Mouse (Mus musculus): ENCODE measurements around the gene Hinfp. TPM values are rescaled to one million over a fixed set of nuclear protein-coding genes. Genes with fewer than 3 reads are reported as not detected.

Gene Hinfp
- polyA plus RNA-seq (2014; fragmentation: Illumina TruSeq; extraction: RNeasy Lipid Tissue Mini Kit (QIAGEN cat#74804); ENCODE audit: low read depth, low replicate concordance) = 7.7 TPM

DNA sequence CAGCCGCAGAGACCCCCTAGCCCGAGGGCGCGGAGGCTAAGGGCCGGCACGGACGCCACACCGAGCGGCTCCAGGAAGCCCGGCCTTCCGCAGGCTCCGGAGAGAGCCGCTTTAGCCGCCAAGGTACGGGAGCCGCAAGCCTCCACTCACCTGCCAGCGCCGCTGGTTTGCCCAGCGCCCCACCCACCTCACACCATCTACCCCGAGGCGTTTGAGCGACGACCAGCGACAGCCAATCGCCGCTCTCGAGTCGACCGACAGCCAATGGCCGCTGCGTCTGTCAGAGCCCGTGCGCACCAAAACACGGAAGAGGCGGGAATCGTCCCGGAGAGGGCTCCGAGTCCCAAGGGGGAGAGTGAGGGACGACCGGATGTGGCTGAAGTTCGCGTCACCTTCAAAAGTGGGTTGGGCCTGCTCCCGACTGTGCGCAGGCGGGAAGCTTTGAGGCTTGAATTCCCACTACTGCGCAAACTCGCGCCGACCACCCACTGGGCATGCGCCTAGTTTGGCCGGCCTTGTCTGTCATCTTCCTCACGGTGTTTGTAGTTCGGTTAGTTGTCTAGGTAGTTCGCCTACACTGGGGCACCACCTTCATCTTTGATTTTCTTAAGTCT is at the start of gene Hinfp:
Gene Hinfp (minus strand): TSS at position 206 of the 614 bp plus-strand sequence.

DNA sequence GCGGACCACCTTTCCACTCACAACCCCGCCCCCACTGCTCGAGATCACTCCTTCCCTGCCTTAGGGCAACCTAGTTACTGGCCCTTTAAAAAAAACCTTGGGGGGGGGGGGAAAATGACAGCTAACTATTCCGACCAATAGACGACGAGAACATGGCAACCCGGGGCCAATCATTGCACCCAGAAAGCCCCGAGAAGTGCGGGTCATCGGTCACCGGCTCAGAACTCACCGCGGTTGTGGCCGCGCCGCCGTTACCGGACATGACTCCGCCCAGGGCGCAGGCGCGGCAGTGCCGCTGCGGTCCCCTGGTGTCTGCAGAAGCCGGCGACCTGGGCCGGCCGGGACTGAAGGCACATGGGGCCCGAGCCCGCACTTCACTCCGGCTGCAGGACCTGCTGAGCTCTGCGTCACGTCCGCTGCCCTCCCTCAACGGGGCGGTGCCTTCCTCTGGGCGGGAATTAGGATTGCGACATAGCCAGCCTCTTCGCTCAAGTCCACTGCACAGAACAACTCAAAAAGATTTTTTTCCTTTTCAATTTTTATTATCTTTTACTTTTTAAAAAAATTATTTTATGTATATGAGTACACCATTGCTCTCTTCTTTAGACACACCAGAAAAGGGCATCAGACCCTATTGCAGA is 38.4 kb upstream of the Hinfp start, which contains the start of gene Hmbs:
Gene Hmbs (minus strand): TSS at position 448 of the 641 bp plus-strand sequence.

DNA sequence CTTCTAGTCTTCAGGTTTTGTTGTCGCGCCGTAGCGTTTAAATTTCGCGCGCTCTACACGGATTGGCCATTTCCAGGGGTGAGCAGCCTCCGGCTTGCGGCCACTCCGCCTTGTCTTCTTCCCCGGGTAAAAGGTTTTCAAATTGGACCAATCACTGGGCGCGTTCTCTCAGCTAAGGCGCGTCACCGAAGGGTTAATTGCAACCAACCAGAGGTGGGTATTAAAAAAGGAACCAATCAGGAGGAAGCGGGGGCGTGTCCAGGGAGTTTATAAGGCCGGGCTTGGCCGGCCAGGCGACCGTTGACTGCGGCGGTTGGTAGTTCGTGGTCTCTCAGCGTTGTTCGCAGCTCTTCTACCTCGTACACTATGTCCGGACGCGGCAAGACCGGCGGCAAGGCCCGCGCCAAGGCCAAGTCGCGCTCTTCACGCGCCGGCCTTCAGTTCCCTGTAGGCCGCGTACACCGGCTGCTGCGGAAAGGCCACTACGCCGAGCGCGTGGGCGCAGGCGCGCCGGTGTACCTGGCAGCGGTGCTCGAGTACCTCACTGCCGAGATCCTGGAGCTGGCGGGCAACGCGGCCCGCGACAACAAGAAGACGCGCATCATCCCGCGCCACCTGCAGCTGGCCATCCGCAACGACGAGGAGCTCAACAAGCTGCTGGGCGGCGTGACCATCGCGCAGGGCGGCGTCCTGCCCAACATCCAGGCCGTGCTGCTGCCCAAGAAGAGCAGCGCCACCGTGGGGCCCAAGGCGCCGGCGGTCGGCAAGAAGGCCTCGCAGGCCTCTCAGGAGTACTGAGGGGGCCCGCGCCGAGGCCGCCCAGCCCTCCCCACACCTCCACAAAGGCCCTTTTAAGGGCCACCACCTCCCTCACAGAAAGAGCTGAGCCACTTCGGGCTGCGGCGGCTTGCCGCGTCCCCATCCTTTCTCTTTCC is 29.2 kb upstream of the Hinfp start, which contains the start of gene H2afx:
Gene H2afx (plus strand): TSS at position 299 of the 935 bp plus-strand sequence.

DNA sequence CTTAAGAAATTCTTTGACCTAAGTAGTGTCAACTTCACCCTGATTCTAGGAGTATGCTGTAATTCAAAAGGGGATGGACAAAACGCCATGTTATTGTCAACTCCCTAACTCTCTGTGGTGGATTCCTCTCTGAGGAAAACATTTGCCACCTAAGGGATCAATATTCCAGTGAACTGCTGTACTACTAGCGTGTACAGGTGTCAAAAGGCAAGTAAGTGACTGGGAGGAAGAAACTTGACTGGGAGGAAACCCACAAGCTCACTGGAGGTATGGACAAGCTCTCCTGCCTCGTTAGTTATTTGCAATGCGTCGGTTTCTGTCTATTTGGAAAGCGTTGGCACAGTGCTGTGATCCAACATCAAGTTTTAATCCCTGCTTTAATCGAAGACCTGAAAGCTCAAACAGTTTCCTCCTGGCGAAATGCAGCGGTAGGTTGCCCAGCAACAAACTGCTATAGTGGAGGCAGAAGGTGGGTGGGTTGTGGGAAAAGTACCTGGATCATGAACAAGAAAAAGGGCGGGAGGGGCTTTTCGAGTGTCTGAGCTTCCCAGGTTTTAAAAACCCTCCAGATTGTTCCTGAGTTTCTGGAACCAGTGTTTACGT is 20.4 kb upstream of the Hinfp start, which contains the start of gene Dpagt1:
Gene Dpagt1 (plus strand): TSS at position 252 of the 603 bp plus-strand sequence.

DNA sequence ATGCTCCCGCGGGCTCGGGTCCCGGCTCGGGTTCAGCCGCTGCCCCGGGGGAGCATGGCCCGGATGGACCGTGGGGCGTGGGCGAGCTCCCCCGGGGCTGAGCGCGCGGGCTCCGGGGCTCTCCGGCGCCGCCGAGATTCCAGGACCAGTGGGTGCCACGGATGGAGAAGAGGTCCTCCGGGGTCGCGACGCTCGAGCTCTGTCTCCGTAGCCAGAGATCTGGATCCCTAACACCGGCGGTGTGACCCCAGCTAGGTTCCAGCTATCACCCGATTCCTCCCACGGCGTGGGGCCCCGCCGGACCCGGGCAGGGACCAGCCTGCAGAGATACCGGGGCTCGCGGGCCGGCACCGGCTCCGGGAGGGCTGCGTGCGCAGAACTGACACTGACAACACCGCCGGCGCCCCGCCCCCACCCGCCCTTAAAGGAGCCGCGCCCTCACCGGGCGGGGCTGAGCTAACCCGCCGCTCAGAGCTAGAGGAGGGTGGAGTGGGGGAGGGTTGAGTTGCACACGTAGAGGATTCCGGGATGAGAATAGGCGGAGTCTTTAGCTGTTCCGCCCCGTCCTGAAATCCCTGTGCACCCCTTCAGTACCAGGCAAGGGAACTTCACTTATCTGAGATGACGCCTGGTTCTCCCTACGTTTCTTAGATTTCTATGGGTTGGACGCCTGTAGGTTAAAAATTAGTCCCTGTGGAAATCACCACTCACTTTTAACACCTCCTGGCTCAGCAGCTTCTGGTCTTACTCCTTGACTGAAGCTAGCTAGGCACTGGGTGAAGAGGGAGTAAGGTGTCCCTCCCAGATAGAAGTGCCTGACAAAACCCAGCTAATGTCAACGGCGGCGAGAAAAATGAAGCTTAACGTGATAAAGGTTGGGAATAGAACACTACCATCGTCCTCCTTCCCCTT is 14.7 kb upstream of the Hinfp start, which contains the start of gene C2cd2l:
Gene C2cd2l (minus strand): TSS at position 399 of the 912 bp plus-strand sequence.

DNA sequence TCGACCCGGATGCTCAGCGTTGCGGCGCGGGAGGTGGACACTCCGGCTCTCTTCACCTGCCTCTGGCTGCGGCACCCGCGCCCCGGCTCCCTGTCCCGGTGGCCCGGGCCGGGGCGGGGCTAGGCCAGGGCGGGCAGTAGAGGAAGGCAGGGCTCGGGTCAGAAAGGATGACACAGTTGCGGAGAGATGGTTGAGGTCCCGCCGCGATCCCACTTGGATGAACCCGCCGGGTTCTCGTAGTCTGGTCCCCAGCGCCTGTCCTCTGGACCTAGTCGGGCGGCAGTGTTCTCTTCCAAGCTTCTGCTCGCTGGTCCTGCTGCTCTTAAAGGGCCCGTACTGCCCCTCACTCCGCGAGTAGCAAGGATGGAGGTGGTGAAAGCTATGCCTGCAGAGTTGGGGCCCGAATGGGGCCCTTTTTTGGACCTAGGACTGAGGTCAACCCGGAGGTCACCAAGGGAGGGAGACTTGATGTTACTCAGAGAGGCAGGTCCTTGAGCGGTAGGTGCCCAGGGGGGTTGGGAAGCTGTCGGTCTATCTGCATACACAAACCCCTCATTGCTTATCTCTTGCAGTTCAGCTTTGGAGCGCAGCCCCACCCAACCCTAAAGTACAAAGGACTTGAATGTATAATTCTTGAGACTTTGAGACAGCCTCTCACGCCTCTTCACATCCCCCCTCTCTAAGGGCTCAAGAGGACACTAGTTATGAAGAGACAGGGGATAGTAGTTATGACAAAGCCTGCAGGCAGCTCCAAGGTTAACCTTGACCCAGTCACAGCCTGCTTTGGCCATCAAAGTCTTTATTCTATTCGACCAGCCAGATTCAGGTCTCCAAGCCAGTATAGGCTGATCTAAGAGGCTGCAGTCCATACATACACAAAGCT is 17.2 kb downstream of the Hinfp start, which contains the start of gene Abcg4:
Gene Abcg4 (minus strand): TSS at position 540 of the 883 bp plus-strand sequence.

DNA sequence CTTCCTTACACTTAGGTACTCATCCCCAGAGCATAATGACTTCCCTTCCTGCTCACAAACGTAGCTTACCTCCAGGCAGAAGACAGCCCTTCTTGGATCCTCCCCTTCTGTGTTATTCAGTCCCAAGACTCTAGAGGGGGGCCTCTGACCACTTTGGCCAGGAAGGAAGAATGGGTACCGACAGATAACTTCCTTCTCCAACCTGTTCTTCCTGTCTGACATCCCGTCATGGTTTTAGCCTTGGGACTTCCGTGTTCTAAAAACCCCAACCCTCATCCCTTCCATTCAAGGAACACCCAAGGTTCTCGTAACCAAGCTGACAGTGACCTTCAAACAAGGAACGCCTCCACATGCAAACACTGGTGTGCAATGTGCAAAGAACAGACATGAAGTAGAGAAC is 37.0 kb downstream of the Hinfp start, which contains the start of gene Nlrx1:
Gene Nlrx1 (minus strand): TSS at position 168 of the 400 bp plus-strand sequence.

DNA sequence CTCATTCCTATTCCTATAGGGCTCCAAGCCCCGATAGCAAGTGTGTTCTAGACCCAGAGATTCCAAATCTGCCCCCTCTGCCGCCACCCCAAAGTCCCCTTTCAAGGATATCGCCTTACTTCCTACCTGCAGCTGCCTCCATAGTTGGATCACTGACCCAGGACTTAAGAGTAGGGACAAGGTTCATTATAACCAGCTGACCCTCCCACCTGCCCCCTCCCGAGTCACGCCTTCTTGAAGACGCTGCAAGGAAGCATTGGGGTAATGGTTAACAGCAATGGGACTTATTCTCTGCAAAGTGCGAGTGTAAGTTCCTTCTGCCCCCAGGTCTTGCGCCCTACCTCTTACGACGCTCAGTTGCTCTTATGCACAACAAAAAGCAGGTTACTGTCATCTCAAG is 54.2 kb downstream of the Hinfp start, which contains the start of gene Pdzd3:
Gene Pdzd3 (minus strand): TSS at position 158 of the 400 bp plus-strand sequence.

Other genes with a start within 250 kb of the Hinfp start
- 58.5 TPM for gene Usp2, start 238.7 kb downstream of the Hinfp start, polyA plus RNA-seq (2014; fragmentation: Illumina TruSeq; extraction: RNeasy Lipid Tissue Mini Kit (QIAGEN cat#74804); ENCODE audit: low read depth, low replicate concordance)
- not detected for gene Mfrp, start 203.9 kb downstream of the Hinfp start, polyA plus RNA-seq (2014; fragmentation: Illumina TruSeq; extraction: RNeasy Lipid Tissue Mini Kit (QIAGEN cat#74804); ENCODE audit: low read depth, low replicate concordance)
- 5.8 TPM for gene C1qtnf5, start 198.4 kb downstream of the Hinfp start, polyA plus RNA-seq (2014; fragmentation: Illumina TruSeq; extraction: RNeasy Lipid Tissue Mini Kit (QIAGEN cat#74804); ENCODE audit: low read depth, low replicate concordance)
- 0.18 TPM for gene Gm49380, start 192.2 kb downstream of the Hinfp start, polyA plus RNA-seq (2014; fragmentation: Illumina TruSeq; extraction: RNeasy Lipid Tissue Mini Kit (QIAGEN cat#74804); ENCODE audit: low read depth, low replicate concordance)
- gene Rnf26, start 192.2 kb downstream of the Hinfp start, polyA plus RNA-seq (2014; fragmentation: Illumina TruSeq; extraction: RNeasy Lipid Tissue Mini Kit (QIAGEN cat#74804); ENCODE audit: low read depth, low replicate concordance) = 5.6 TPM
- 45.0 TPM for gene Mcam, start 171.2 kb downstream of the Hinfp start, polyA plus RNA-seq (2014; fragmentation: Illumina TruSeq; extraction: RNeasy Lipid Tissue Mini Kit (QIAGEN cat#74804); ENCODE audit: low read depth, low replicate concordance)
- 9.4 TPM for gene Cbl, start 71.6 kb downstream of the Hinfp start, polyA plus RNA-seq (2014; fragmentation: Illumina TruSeq; extraction: RNeasy Lipid Tissue Mini Kit (QIAGEN cat#74804); ENCODE audit: low read depth, low replicate concordance)
- gene Ccdc153, start 65.0 kb downstream of the Hinfp start, polyA plus RNA-seq (2014; fragmentation: Illumina TruSeq; extraction: RNeasy Lipid Tissue Mini Kit (QIAGEN cat#74804); ENCODE audit: low read depth, low replicate concordance) = not detected
- 2.5 TPM for gene Pdzd3, start 54.2 kb downstream of the Hinfp start, polyA plus RNA-seq (2014; fragmentation: Illumina TruSeq; extraction: RNeasy Lipid Tissue Mini Kit (QIAGEN cat#74804); ENCODE audit: low read depth, low replicate concordance)
- gene Nlrx1, start 37.1 kb downstream of the Hinfp start, polyA plus RNA-seq (2014; fragmentation: Illumina TruSeq; extraction: RNeasy Lipid Tissue Mini Kit (QIAGEN cat#74804); ENCODE audit: low read depth, low replicate concordance) = 13.5 TPM
- gene Abcg4, start 17.1 kb downstream of the Hinfp start, polyA plus RNA-seq (2014; fragmentation: Illumina TruSeq; extraction: RNeasy Lipid Tissue Mini Kit (QIAGEN cat#74804); ENCODE audit: low read depth, low replicate concordance) = 0.47 TPM
- 16.3 TPM for gene C2cd2l, start 14.6 kb upstream of the Hinfp start, polyA plus RNA-seq (2014; fragmentation: Illumina TruSeq; extraction: RNeasy Lipid Tissue Mini Kit (QIAGEN cat#74804); ENCODE audit: low read depth, low replicate concordance)
- gene Dpagt1, start 20.3 kb upstream of the Hinfp start, polyA plus RNA-seq (2014; fragmentation: Illumina TruSeq; extraction: RNeasy Lipid Tissue Mini Kit (QIAGEN cat#74804); ENCODE audit: low read depth, low replicate concordance) = 17.7 TPM
- 8.9 TPM for gene H2afx, start 29.0 kb upstream of the Hinfp start, polyA plus RNA-seq (2014; fragmentation: Illumina TruSeq; extraction: RNeasy Lipid Tissue Mini Kit (QIAGEN cat#74804); ENCODE audit: low read depth, low replicate concordance)
- gene Hmbs, start 38.6 kb upstream of the Hinfp start, polyA plus RNA-seq (2014; fragmentation: Illumina TruSeq; extraction: RNeasy Lipid Tissue Mini Kit (QIAGEN cat#74804); ENCODE audit: low read depth, low replicate concordance) = 44.7 TPM
- gene Vps11, start 56.0 kb upstream of the Hinfp start, polyA plus RNA-seq (2014; fragmentation: Illumina TruSeq; extraction: RNeasy Lipid Tissue Mini Kit (QIAGEN cat#74804); ENCODE audit: low read depth, low replicate concordance) = 19.6 TPM
- 24.8 TPM for gene Hyou1, start 73.8 kb upstream of the Hinfp start, polyA plus RNA-seq (2014; fragmentation: Illumina TruSeq; extraction: RNeasy Lipid Tissue Mini Kit (QIAGEN cat#74804); ENCODE audit: low read depth, low replicate concordance)
- gene Slc37a4, start 91.2 kb upstream of the Hinfp start, polyA plus RNA-seq (2014; fragmentation: Illumina TruSeq; extraction: RNeasy Lipid Tissue Mini Kit (QIAGEN cat#74804); ENCODE audit: low read depth, low replicate concordance) = 25.1 TPM
- 932 TPM for gene Rps25, start 101.5 kb upstream of the Hinfp start, polyA plus RNA-seq (2014; fragmentation: Illumina TruSeq; extraction: RNeasy Lipid Tissue Mini Kit (QIAGEN cat#74804); ENCODE audit: low read depth, low replicate concordance)
- gene Trappc4, start 101.9 kb upstream of the Hinfp start, polyA plus RNA-seq (2014; fragmentation: Illumina TruSeq; extraction: RNeasy Lipid Tissue Mini Kit (QIAGEN cat#74804); ENCODE audit: low read depth, low replicate concordance) = 48.1 TPM
- gene Ccdc84, start 112.9 kb upstream of the Hinfp start, polyA plus RNA-seq (2014; fragmentation: Illumina TruSeq; extraction: RNeasy Lipid Tissue Mini Kit (QIAGEN cat#74804); ENCODE audit: low read depth, low replicate concordance) = 13.8 TPM
- not detected for gene Foxr1, start 135.5 kb upstream of the Hinfp start, polyA plus RNA-seq (2014; fragmentation: Illumina TruSeq; extraction: RNeasy Lipid Tissue Mini Kit (QIAGEN cat#74804); ENCODE audit: low read depth, low replicate concordance)
- gene Upk2, start 149.3 kb upstream of the Hinfp start, polyA plus RNA-seq (2014; fragmentation: Illumina TruSeq; extraction: RNeasy Lipid Tissue Mini Kit (QIAGEN cat#74804); ENCODE audit: low read depth, low replicate concordance) = not detected
- gene Bcl9l, start 177.2 kb upstream of the Hinfp start, polyA plus RNA-seq (2014; fragmentation: Illumina TruSeq; extraction: RNeasy Lipid Tissue Mini Kit (QIAGEN cat#74804); ENCODE audit: low read depth, low replicate concordance) = 22.5 TPM